9 mouse cellular contexts compared by ENCODE assay signal in genomic region chr8:46615936-46616335, GRCm38 (mm10). TPM values are rescaled to one million over a fixed set of nuclear protein-coding genes. Genes with fewer than 3 reads are reported as not detected.
DNase-seq lines count a peak whose midpoint lies in the region; ATAC-seq and TF ChIP-seq lines count a peak whose summit lies in the region.
"Had no signal": no experiment of that assay in that cellular context is flagged by ENCODE, and none has a peak within 500 bp of the region (broad histone marks: within the 10 kb centered on the region; RNA-seq: fewer than 3 reads in every experiment).

No protein-coding gene starts in this region.

- no peaks in the 10 kb centered on the region for H3K36me3 ChIP-seq in kidney, postnatal 0 days (ENCODE audit: insufficient read depth, low read length)
- no peaks in the 10 kb centered on the region for H3K36me3 ChIP-seq in intestine, embryonic 15.5 days
- no peaks in the 10 kb centered on the region for H3K36me3 ChIP-seq in neural tube, embryonic 15.5 days

- no peaks in the 10 kb centered on the region for H3K9me3 ChIP-seq in kidney, postnatal 0 days (replicated peaks; ENCODE audit: low read length)
- H3K9me3 ChIP-seq in intestine, embryonic 15.5 days: no peaks in the 10 kb centered on the region
- H3K9me3 ChIP-seq in neural tube, embryonic 15.5 days (replicated peaks): no peaks in the 10 kb centered on the region

- no peak overlapping the region for H3K4me3 ChIP-seq in kidney, postnatal 0 days (replicated peaks; ENCODE audit: low read depth, low read length)
- H3K4me3 ChIP-seq in intestine, embryonic 15.5 days (replicated peaks): 0 out of 2 replicates have a peak overlapping the region, but pooled peaks have one; percentile 4
- no peak overlapping the region for H3K4me3 ChIP-seq in neural tube, embryonic 15.5 days (replicated peaks)

- no peak overlapping the region for H3K27ac ChIP-seq in kidney, postnatal 0 days
- 0 out of 2 replicates have a peak overlapping the region, but pooled peaks have one; percentile 17 for H3K27ac ChIP-seq in intestine, embryonic 15.5 days
- no peak overlapping the region for H3K27ac ChIP-seq in neural tube, embryonic 15.5 days (replicated peaks)

- WGBS in kidney, postnatal 0 days: 76% methylated on average over 8 of the region's 8 CpGs
- 78% methylated on average over 8 of the region's 8 CpGs for WGBS in intestine, embryonic 15.5 days
- WGBS in neural tube, embryonic 15.5 days: 91% methylated on average over 8 of the region's 8 CpGs

- H3K9ac ChIP-seq in kidney, postnatal 0 days (ENCODE audit: low read depth, low read length): no peak overlapping the region
- no peak overlapping the region for H3K9ac ChIP-seq in intestine, embryonic 15.5 days
- H3K9ac ChIP-seq in neural tube, embryonic 15.5 days (replicated peaks): no peak overlapping the region

- peak overlapping the region; percentile 74; the same call in 1 of the 2 replicates for H3K4me2 ChIP-seq in kidney, postnatal 0 days (ENCODE audit: low read length)
- H3K4me2 ChIP-seq in intestine, embryonic 15.5 days (replicated peaks): peak overlapping the region; percentile 64
- peak overlapping the region; percentile 86 for H3K4me2 ChIP-seq in neural tube, embryonic 15.5 days

- H3K27me3 ChIP-seq in kidney, postnatal 0 days (ENCODE audit: insufficient read depth, low read length): no peaks in the 10 kb centered on the region
- no peaks in the 10 kb centered on the region for H3K27me3 ChIP-seq in intestine, embryonic 15.5 days (replicated peaks)
- no peaks in the 10 kb centered on the region for H3K27me3 ChIP-seq in neural tube, embryonic 15.5 days (replicated peaks)

- DNase-seq in cerebellum, adult 9-10 months: peak; percentile 17
- no peak for DNase-seq in cerebellum, postnatal 4 days (ENCODE audit: low spot score in 2 of 2)
- no peak for DNase-seq in kidney, postnatal 0 days (ENCODE audit: low spot score)
- DNase-seq in kidney, adult 18-20 months: no peak
- DNase-seq in adrenal gland, adult 18-20 months (ENCODE audit: low spot score in 2 of 2): no peak
- DNase-seq: lung, adult 2 months had no signal

- ATAC-seq in kidney, postnatal 0 days (replicated peaks; ENCODE audit: low FRiP score, low read depth): no peak
- ATAC-seq in intestine, embryonic 15.5 days: no peak
- ATAC-seq in neural tube, embryonic 15.5 days (ENCODE audit: low FRiP score): no peak
- no peak for ATAC-seq in erythroid progenitor cell, adult 5-6 weeks (replicated peaks; ENCODE audit: low FRiP score, poor library complexity, severe bottlenecking)

- TF ChIP-seq CTCF in kidney, postnatal 0 days (IDR thresholded peaks at IDR 0.05; ENCODE audit: low read depth): no peak

- no peaks in the 10 kb centered on the region; the same call in 1 of the 2 replicates for H3K4me1 ChIP-seq in kidney, postnatal 0 days (replicated peaks; ENCODE audit: insufficient read depth, low read length)
- peaks cover 15% of the 10 kb centered on the region; the same call in 1 of the 2 replicates for H3K4me1 ChIP-seq in intestine, embryonic 15.5 days (replicated peaks)
- peaks cover 26% of the 10 kb centered on the region for H3K4me1 ChIP-seq in neural tube, embryonic 15.5 days

RNA-seq across cellular contexts. Expression of gene Primpol, which starts 1.1 kb away (rescaled TPM):
- 9.6 and 10.4 TPM in 2 replicates for polyA plus RNA-seq in kidney, postnatal 0 days (2015; fragmentation: Nextera tagmentation; extraction: Ambion mirVana)
- polyA plus RNA-seq in intestine, embryonic 15.5 days (2015; fragmentation: Nextera tagmentation; extraction: Ambion mirVana): 13.4 and 14.8 TPM in 2 replicates
- 8.4 and 9.5 TPM in 2 replicates for polyA plus RNA-seq in neural tube, embryonic 15.5 days (2015; fragmentation: Nextera tagmentation; extraction: Ambion mirVana)
- 15.9 and 20.1 TPM in 2 replicates for total RNA-seq in erythroid progenitor cell, adult 5-6 weeks (2015; ENCODE audit: low replicate concordance)
- total RNA-seq in erythroid progenitor cell, adult 5-6 weeks (2017; ENCODE audit: low replicate concordance): 5.8 and 71.1 TPM in 2 replicates
- 10 to 100 TPM in 1 of 2 experiments, 1 to 10 TPM in 1; 8.6 to 12.0 TPM for total RNA-seq in adrenal gland, adult 18-20 months (2021)

RNA-seq across cellular contexts. Expression of gene Casp3, which starts 1.2 kb away (rescaled TPM):
- polyA plus RNA-seq in kidney, postnatal 0 days (2015; fragmentation: Nextera tagmentation; extraction: Ambion mirVana): 53.5 and 62.5 TPM in 2 replicates
- 54.4 and 69.0 TPM in 2 replicates for polyA plus RNA-seq in intestine, embryonic 15.5 days (2015; fragmentation: Nextera tagmentation; extraction: Ambion mirVana)
- polyA plus RNA-seq in neural tube, embryonic 15.5 days (2015; fragmentation: Nextera tagmentation; extraction: Ambion mirVana): 192 and 212 TPM in 2 replicates
- 16.8 and 19.1 TPM in 2 replicates for total RNA-seq in erythroid progenitor cell, adult 5-6 weeks (2015; ENCODE audit: low replicate concordance)
- 23.0 and 32.5 TPM in 2 replicates for total RNA-seq in erythroid progenitor cell, adult 5-6 weeks (2017; ENCODE audit: low replicate concordance)
- 10 to 100 TPM; 13.7 to 14.8 TPM for total RNA-seq in adrenal gland, adult 18-20 months (2021)
